Mouse (Mus musculus): Measurements from ENCODE around the gene Slu7.
A peak's percentile ranks its signal among the peaks of the same experiment; 100 is the strongest.

Gene Slu7

GRCm38 (mm10) chr11:43424386-43424785, 9.2 kb upstream of the Slu7 start:
- DNase-seq (ENCODE audit: low read depth, low spot score), result no peak

GRCm38 (mm10) chr11:43425166-43425709, 8.3 kb upstream of the Slu7 start:
- no peak for DNase-seq (ENCODE audit: low read depth, low spot score)

GRCm38 (mm10) chr11:43425824-43426413, 7.6 kb upstream of the Slu7 start, which contains the start of gene Pttg1:
TSS of gene Pttg1 (minus strand) at chr11:43426251.
- DNase-seq (ENCODE audit: low read depth, low spot score), result peak; percentile 35

GRCm38 (mm10) chr11:43426414-43426884, 7.1 kb upstream of the Slu7 start:
- no peak for DNase-seq (ENCODE audit: low read depth, low spot score)

DNA sequence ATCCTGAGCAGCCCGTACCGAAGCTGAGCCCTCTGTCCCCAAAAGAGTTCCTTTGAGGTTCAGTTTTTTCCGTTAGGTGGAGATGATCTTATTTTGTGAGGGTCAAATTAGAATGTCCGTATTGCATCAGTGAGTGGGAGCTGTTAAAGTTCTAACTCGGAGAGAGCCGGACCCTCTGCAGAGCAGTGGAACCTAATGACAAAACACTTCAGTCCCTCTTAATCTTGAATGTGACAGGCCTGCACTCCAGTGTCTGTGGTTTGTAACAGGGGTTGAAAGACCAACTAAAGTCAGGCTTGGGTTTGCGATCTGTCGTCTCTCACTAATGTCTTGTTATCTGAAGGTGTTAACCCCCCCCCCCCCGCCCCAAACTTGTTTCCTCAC, 472 bp downstream of the Slu7 start:
- no peak for DNase-seq (ENCODE audit: low read depth, low spot score)

- no peak for DNase-seq (ENCODE audit: low read depth, low spot score)
Observed at GRCm38 (mm10) chr11:43441121-43441520, 7.6 kb downstream of the Slu7 start.

DNA sequence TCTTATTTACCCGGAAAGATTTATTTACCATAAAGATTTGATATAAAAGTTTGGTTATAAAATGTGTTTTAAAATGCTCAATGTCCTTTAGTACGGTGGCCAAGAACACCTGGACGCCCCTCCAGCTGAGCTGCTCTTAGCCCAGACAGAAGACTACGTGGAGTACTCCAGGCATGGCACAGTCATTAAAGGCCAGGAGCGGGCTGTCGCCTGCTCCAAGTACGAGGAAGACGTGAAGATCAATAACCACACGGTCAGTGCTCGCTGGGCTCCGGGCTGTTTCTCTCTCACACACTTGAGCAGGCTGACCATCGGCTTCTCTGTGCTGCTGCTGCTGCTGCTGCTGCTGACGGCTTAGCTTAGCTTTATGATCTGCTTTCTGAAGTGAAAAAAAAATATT, 9.6 kb downstream of the Slu7 start:
- no peak for DNase-seq (ENCODE audit: low read depth, low spot score)

DNA sequence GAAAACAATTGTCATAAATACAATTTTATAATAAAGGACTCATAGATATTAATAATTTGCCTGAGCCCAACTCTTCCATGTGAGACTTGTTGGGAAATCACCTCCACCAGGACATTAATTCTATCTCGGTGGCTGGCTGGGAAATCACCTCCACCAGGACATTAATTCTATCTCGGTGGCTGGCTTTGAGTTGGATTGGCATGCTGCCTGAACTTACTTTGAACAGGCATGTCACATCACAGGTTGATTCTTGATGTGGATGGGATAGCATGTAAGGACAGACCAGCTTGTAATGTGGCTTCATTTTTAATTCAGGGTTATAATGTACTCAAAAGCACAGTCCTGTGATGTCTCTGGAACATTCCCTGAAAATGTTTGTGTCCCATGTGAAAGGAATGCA, 16.4 kb downstream of the Slu7 start:
- no peak for DNase-seq (ENCODE audit: low read depth, low spot score)

DNA sequence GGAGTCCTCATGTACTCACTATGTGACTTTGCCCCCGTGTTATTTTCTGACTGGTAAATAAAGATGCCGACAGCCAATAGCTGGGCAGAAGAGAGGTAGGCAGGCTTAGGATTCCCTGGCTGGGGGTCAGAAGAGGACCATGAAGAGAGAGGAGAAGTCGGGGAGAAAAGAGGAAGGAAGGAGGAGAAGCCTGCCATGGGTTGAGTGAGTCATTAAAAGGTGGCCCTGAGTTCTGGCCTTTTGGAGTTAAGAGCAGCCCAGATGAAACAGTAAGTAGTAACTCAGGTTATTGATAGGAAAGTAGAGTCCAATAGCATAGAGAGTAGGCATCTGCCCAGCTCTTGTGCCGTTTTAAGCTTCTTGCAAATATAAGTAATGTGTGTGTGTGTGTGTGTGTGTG, 17.8 kb downstream of the Slu7 start:
- no peak for DNase-seq (ENCODE audit: low read depth, low spot score)

GRCm38 (mm10) chr11:43452266-43452665, 18.7 kb downstream of the Slu7 start:
- no peak for DNase-seq (ENCODE audit: low read depth, low spot score)

DNA sequence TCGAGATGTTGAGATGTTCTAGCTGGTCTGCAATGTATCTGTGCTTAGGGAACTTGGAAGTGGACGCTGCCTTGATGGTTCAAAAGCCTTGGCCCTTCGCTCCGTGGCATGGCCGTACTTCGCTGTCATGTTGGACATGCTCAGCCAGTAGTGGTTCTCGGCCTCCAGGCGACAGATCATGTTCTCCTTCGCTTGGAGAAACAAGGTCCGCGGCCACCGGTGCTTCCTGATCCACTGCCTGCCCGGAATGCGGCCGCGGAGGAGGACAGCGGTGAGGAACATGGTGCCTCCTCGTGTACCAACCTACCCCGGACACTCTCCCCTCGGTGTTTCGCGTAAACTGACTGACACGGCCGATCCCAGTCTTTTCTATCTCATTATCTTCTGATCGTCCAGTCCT, 29.7 kb downstream of the Slu7 start:
- DNase-seq (ENCODE audit: low read depth, low spot score), result no peak

- DNase-seq (ENCODE audit: low read depth, low spot score), result no peak
Observed at GRCm38 (mm10) chr11:43470118-43470517, 36.6 kb downstream of the Slu7 start.

DNA sequence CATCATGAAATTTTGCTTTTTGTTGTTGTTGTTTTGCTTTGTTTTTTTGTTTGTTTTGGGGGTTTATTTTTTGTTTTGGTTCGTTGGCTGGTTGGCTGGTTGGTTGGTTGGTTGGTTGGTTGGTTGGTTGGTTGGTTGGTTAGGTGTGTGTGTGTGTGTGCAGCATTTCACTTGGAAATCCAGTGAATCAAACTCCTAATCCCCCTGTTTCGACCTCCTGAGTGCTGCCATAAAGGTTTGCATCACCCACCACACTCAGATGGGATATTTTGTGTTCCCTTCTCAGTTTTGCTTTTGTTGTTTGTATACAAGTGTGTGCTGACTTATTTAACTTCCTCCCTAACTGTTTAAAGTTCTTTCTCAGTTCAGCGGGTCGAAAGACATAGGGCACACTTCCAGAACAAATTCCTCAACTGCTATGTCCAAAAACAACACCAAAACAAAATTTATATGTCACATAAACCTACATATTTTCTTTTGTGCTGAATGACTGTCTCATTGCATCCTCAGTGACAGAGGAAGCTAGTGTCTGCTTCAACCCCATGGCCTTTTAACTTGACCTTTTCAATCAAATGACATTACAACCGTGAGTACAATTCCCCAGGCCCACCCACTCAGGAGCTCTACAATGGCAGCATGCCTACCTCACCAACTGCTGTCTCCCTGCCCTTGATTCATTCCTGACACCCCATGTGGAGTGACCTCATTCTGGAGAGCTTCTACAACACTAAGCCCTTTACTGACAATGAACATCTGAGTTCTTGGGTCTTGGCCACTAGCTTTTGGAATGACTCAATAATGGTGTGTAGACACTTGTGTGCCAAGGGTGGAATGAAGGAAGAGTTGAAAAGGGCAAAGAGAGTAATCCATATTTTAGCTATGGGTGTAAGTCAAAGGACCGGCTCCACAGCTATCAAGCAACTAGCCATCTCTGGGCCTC, 37.6 kb downstream of the Slu7 start:
- DNase-seq (ENCODE audit: low read depth, low spot score), result no peak

GRCm38 (mm10) chr11:43473115-43473514, 39.6 kb downstream of the Slu7 start:
- DNase-seq (ENCODE audit: low read depth, low spot score), result no peak

- no peak for DNase-seq (ENCODE audit: low read depth, low spot score)
Observed at GRCm38 (mm10) chr11:43473635-43474224, 40.2 kb downstream of the Slu7 start.

DNA sequence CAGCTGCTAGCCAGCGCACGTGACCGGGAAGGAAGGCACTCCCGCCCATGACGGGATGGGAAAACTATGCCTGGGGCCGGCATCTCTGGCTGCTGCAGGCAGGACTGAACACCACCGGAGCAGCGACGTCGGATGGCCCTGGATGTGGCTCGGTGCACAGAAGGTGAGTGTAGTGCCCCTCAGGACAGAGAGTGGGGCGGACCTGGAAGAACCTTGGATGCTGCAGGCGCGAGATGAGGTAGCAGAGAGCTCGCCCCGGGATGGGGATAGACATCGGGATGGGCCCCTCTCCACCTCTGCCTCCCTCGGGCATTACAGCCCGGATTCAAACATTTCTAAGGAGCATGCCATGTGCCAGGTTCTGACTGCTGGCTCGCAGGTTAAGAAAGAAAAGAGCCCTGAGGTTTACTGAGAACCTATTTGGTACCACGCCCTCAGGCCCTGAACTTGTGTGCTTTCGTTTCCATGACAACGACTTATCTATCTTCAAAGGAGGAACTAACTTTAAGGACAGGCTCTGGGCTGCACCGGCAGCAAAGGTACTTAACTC, 40.8 kb downstream of the Slu7 start, which contains the start of gene C1qtnf2:
C1qtnf2 (plus strand) TSS at position 52 of the 550 bp plus-strand sequence.
- DNase-seq (ENCODE audit: low read depth, low spot score), result no peak

DNA sequence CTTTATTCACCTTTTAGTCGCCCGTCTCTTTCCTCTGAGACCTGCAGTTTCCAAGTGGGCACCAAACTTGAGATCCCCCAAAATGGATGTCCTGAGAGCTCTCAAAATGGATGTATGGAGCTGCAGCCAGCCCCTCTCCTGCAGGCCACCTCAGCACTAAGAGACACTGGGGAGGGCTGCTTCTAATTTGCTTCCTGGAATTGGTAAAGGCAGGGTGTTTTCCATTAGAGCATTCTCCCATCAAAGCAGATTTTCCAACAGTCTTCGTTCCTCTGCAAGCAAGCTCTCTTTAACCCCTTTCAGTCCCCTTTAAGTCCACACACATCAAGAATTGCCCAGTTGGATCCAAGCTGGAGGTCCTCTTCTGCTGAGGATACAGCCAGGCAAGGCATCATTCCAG, 45.8 kb downstream of the Slu7 start:
- DNase-seq (ENCODE audit: low read depth, low spot score), result no peak

DNA sequence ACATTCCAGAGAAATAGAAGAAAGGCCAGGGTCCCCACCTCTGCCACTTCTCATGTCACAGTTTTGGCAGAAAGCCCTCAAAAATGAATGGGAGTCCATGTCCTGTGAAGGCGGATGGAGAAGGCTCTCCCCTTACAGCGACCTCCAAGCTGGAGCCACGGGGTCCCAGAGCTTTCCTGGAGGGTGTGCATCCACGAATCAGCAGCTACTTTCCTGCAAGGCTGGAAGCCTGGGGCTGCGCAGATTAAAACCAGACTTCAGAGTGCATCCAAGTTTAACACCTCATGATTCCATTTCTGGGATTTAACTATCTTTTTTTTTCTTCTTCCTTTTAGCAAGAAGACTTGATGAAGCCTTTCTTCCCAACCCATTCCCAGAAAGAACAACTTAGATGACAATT, 47.0 kb downstream of the Slu7 start:
- DNase-seq (ENCODE audit: low read depth, low spot score), result no peak

GRCm38 (mm10) chr11:43481672-43482522, 48.4 kb downstream of the Slu7 start:
- DNase-seq (ENCODE audit: low read depth, low spot score), result no peak

DNA sequence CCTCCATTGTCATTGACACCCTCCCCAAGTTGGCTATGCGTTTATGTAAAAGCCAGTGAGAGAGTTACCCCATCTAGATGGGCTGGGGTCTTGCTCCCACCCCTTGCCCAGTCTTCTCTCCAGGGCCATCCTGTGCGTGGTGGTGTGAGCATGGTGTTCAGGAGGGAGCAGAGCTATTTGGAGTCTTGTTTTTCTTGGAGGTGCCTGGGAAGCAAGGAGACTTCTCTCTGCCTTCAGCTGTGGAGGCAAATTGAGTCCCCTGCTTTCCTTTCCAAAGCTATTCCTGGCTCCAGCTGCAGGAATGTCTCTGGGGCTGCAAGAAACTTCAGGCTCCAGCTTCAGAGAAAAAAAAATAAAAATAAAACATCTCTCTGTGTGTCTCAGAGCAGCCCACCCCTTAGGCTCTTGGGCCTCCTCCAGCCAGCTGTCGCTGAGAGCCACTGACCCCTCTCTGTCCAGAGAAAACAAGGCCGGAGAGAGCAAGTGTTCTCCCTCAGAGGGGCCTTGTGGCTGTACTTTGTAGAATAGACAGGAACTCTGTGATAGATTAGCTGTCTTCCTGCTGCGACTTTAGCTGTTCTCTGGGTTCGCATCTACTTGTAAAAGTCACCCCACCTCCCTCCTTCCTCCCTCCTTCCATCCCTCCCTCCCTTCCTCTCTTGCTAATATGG, 49.7 kb downstream of the Slu7 start:
- no peak for DNase-seq (ENCODE audit: low read depth, low spot score)
